ENCODE assay signal across 8 mouse cellular contexts in genomic region chr6:114041911-114042284, GRCm38 (mm10). TPM values are rescaled to one million over a fixed set of nuclear protein-coding genes. Genes with fewer than 3 reads are reported as not detected.
DNase-seq lines count a peak whose midpoint lies in the region; ATAC-seq lines count a peak whose summit lies in the region.
"Had no signal": no experiment of that assay in that cellular context is flagged by ENCODE, and none has a peak within 500 bp of the region (broad histone marks: within the 10 kb centered on the region; RNA-seq: fewer than 3 reads in every experiment).

No protein-coding gene starts in this region.

- H3K4me3 ChIP-seq in lung, embryonic 15.5 days, result peak overlapping the region; percentile 31
- H3K4me3 ChIP-seq in hindbrain, embryonic 14.5 days (replicated peaks; ENCODE audit: low read length), result peak overlapping the region; percentile 63
- H3K4me3 ChIP-seq in neural tube, embryonic 15.5 days (replicated peaks), result peak overlapping the region; percentile 62
- H3K4me3 ChIP-seq: liver, embryonic 15.5 days had no signal

- H3K36me3 ChIP-seq in lung, embryonic 15.5 days, result no peaks in the 10 kb centered on the region
- no peaks in the 10 kb centered on the region for H3K36me3 ChIP-seq in hindbrain, embryonic 14.5 days (replicated peaks; ENCODE audit: control insufficient read depth, insufficient read depth)
- H3K36me3 ChIP-seq in neural tube, embryonic 15.5 days, result no peaks in the 10 kb centered on the region
- H3K36me3 ChIP-seq: liver, embryonic 15.5 days had no signal

- H3K27me3 ChIP-seq in lung, embryonic 15.5 days, result peaks cover 59% of the 10 kb centered on the region
- H3K27me3 ChIP-seq in hindbrain, embryonic 14.5 days (ENCODE audit: control insufficient read depth, insufficient read depth, low read length), result peaks cover 13% of the 10 kb centered on the region
- peaks cover 44% of the 10 kb centered on the region for H3K27me3 ChIP-seq in neural tube, embryonic 15.5 days (replicated peaks)

- H3K4me2 ChIP-seq in lung, embryonic 15.5 days, result peak overlapping the region; percentile 60
- peak overlapping the region; percentile 93 for H3K4me2 ChIP-seq in hindbrain, embryonic 14.5 days (replicated peaks)
- peak overlapping the region; percentile 94 for H3K4me2 ChIP-seq in neural tube, embryonic 15.5 days

- no peaks in the 10 kb centered on the region for H3K4me1 ChIP-seq in lung, embryonic 15.5 days
- no peaks in the 10 kb centered on the region for H3K4me1 ChIP-seq in hindbrain, embryonic 14.5 days (replicated peaks; ENCODE audit: control insufficient read depth, insufficient read depth, low read length)
- H3K4me1 ChIP-seq in neural tube, embryonic 15.5 days, result peaks cover 16% of the 10 kb centered on the region
- H3K4me1 ChIP-seq: liver, embryonic 15.5 days had no signal

- H3K9ac ChIP-seq in lung, embryonic 15.5 days, result no peak overlapping the region
- H3K9ac ChIP-seq in hindbrain, embryonic 14.5 days, result peak overlapping the region; percentile 70
- H3K9ac ChIP-seq in neural tube, embryonic 15.5 days (replicated peaks), result peak overlapping the region; percentile 73
- H3K9ac ChIP-seq: liver, embryonic 15.5 days had no signal

- DNase-seq in lung, adult 18-20 months, result no peak
- peak; percentile 8 for DNase-seq in embryo, embryonic 9.5 days (ENCODE audit: extremely low spot score)
- peak; percentile 24 for DNase-seq in hindbrain, embryonic 14.5 days (ENCODE audit: low spot score)
- no peak for DNase-seq in thymus, postnatal 36 days
- DNase-seq in lung, postnatal 10 days, result no peak

- 3% methylated on average over 5 of the region's 52 CpGs for WGBS in lung, embryonic 15.5 days
- WGBS in hindbrain, embryonic 14.5 days, result 0% methylated on average over 3 of the region's 52 CpGs
- WGBS in neural tube, embryonic 15.5 days, result under 1% methylated on average over 28 of the region's 52 CpGs

- H3K27ac ChIP-seq in lung, embryonic 15.5 days, result no peak overlapping the region
- no peak overlapping the region for H3K27ac ChIP-seq in hindbrain, embryonic 14.5 days
- H3K27ac ChIP-seq in neural tube, embryonic 15.5 days (replicated peaks), result peak overlapping the region; percentile 41; the same call in 1 of the 2 replicates
- H3K27ac ChIP-seq: liver, embryonic 15.5 days had no signal

- ATAC-seq in lung, embryonic 15.5 days (ENCODE audit: borderline replicate concordance, extremely low read depth, low FRiP score, low TSS enrichment), result no peak
- ATAC-seq in hindbrain, embryonic 14.5 days (ENCODE audit: low FRiP score), result no peak
- ATAC-seq in neural tube, embryonic 15.5 days (ENCODE audit: low FRiP score), result peak; percentile 63; the same call in 1 of the 2 replicates

- H3K9me3 ChIP-seq in lung, embryonic 15.5 days, result no peaks in the 10 kb centered on the region
- H3K9me3 ChIP-seq in hindbrain, embryonic 14.5 days (ENCODE audit: control insufficient read depth, low read length), result no peaks in the 10 kb centered on the region
- H3K9me3 ChIP-seq in neural tube, embryonic 15.5 days (replicated peaks), result no peaks in the 10 kb centered on the region
- H3K9me3 ChIP-seq: liver, embryonic 15.5 days had no signal

RNA-seq across cellular contexts. Expression of gene Atp2b2, which starts 0.5 kb away (rescaled TPM):
- 0.14 and 0.19 TPM in 2 replicates for polyA plus RNA-seq in lung, embryonic 15.5 days (2015; fragmentation: Nextera tagmentation; extraction: Ambion mirVana)
- 34.2 and 39.0 TPM in 2 replicates for polyA plus RNA-seq in hindbrain, embryonic 14.5 days (2014; fragmentation: Nextera tagmentation; extraction: Ambion mirVana)
- 31.5 and 37.9 TPM in 2 replicates for polyA plus RNA-seq in neural tube, embryonic 15.5 days (2015; fragmentation: Nextera tagmentation; extraction: Ambion mirVana)

Comparison
In these comparisons a context has a peak if more than half of its experiments do, and no peak if none do; other contexts are left out.
1. DNase-seq: peak in embryo, embryonic 9.5 days (single experiment) and hindbrain, embryonic 14.5 days (single experiment); none in lung, adult 18-20 months (0 of 2), thymus, postnatal 36 days (0 of 2) and lung, postnatal 10 days (single experiment).
2. RNA of gene Atp2b2, which starts 0.5 kb away (polyA plus RNA-seq): 31.5 to 37.9 TPM in neural tube, embryonic 15.5 days and 34.2 to 39.0 TPM in hindbrain, embryonic 14.5 days; 0.14 to 0.19 TPM in lung, embryonic 15.5 days; every median in the first group is over 10 times any median in the second.
3. Peak in every context shown above with its lines, with median percentiles within 50 percentile points of each other: H3K4me2 ChIP-seq and H3K4me3 ChIP-seq.